Mouse (Mus musculus): Measurements from ENCODE around the gene Crhr1.

DNA sequence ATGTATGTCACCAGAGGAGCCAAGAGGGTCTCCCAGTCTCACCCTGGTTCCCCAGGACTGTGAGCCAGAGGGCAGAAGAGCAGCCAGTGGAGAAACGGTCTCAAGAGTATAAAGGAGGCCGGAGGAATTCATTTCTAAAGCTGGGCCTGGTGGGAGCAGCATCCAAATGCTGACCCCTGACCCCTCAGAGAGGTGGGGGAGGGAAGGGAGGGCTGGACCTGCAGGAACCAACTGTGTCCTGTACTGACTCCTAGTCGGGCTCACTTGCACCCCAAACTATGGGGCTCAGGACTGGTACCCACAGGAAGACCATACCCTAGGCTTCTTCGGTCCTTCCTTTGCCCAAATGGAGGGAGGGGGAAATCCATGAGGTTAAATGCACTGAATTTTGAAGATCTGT is 21.7 kb downstream of the Crhr1 start:
- TF ChIP-seq POLR2A (IDR thresholded peaks at IDR 0.05; ENCODE audit: low read depth, low read length) (no peak), CTCF (IDR thresholded peaks at IDR 0.05; ENCODE audit: borderline replicate concordance, insufficient read depth, low read length) (no peak)
